Mouse (Mus musculus): ENCODE results near the gene Tmod1. TPM values are rescaled to one million over a fixed set of nuclear protein-coding genes. Genes with fewer than 3 reads are reported as not detected.

Gene Tmod1
- polyA plus RNA-seq, 1 experiment from 2014 or later: 195 TPM

DNA sequence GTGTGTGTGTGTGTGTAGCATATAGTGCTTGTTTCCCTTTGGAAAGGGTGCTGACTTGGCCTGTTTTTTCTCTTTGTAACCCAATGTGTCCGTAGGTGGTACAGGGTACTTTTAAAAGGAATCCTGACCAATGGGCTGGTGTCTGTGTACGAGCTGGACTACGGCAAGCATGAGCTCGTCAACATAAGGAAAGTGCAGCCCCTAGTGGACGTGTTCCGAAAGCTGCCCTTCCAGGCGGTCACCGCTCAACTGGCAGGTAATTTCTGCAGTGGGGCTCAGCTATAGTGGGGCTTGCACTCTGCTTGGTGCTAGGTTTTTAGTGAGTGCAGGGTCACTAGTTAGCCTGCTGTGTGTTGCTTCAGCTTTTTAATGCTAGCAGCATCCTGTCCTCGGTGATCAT, 9.2 kb upstream of the Tmod1 start:
- Histone ChIP-seq H3K4me1 (replicated peaks) (peaks cover 33% of the 10 kb centered on the region), H3K36me3 (no peaks in the 10 kb centered on the region; the same call in 1 of the 2 replicates), H3K27ac (ENCODE audit: poor library complexity, severe bottlenecking) (no peak overlapping the region), H3K4me2 (no peak overlapping the region), H3K9me3 (replicated peaks) (no peaks in the 10 kb centered on the region), H3K4me3 (no peak overlapping the region), H3K9ac (no peak overlapping the region), H3K27me3 (replicated peaks) (no peaks in the 10 kb centered on the region)
- 42% methylated on average over 9 of the region's 9 CpGs for WGBS
- no peak for ATAC-seq (ENCODE audit: insufficient number of reproducible peaks, low FRiP score)

- H3K4me3 ChIP-seq: peak overlapping the region; percentile 17; the same call in 1 of the 2 replicates
- H3K9ac ChIP-seq: peak overlapping the region; percentile 51
- WGBS: 25% methylated on average over 9 of the region's 9 CpGs
Measured at GRCm38 (mm10) chr4:46032448-46032847, 6.3 kb upstream of the Tmod1 start.

DNA sequence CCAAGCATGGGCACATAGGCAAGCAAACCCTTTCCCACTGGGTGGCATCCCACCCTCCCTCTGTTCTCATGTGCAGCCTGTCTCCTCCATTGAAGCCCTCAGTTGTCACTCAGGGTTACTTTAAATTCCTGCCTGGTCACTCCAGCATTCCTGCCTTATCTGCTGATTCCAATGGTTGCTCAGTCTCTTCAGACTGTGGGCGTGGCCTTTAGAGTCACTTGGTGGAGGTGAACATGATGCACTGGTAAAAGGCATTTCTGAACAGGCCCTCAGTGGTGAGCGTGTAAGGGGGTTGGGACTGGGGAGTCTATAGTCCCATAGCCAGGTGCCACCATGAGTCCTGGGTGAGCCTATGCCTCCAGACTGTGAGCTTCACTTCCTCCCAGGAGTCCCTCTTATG, 5.5 kb upstream of the Tmod1 start:
- H3K9ac ChIP-seq: 0 out of 2 replicates have a peak overlapping the region, but pooled peaks have one; percentile 51
- 23% methylated on average over 2 of the region's 2 CpGs for WGBS

More at GRCm38 (mm10) chr4:46032448-46032847, 6.3 kb upstream of the Tmod1 start:
- H3K4me2 ChIP-seq: peak overlapping the region; percentile 62
- H3K4me1 ChIP-seq (replicated peaks): peaks cover 33% of the 10 kb centered on the region
- ATAC-seq (ENCODE audit: insufficient number of reproducible peaks, low FRiP score): peak; percentile 49; the same call in 1 of the 2 replicates
- no peaks in the 10 kb centered on the region; the same call in 1 of the 2 replicates for H3K36me3 ChIP-seq
- no peaks in the 10 kb centered on the region for H3K27me3 ChIP-seq (replicated peaks)
- peak overlapping the region; percentile 91 for H3K27ac ChIP-seq (ENCODE audit: poor library complexity, severe bottlenecking)
- no peaks in the 10 kb centered on the region for H3K9me3 ChIP-seq (replicated peaks)

GRCm38 (mm10) chr4:46038591-46038891, 194 bp upstream of the Tmod1 start:
- no peaks in the 10 kb centered on the region for H3K9me3 ChIP-seq (replicated peaks)
- H3K9ac ChIP-seq: peak overlapping the region; percentile 95
- 0 out of 2 replicates have a peak, but pooled peaks cover 6% of the 10 kb centered on the region for H3K27me3 ChIP-seq (replicated peaks)
- H3K4me2 ChIP-seq: peak overlapping the region; percentile 80
- peaks cover 41% of the 10 kb centered on the region for H3K4me1 ChIP-seq (replicated peaks)
- ATAC-seq (ENCODE audit: insufficient number of reproducible peaks, low FRiP score): no peak
- H3K4me3 ChIP-seq: peak overlapping the region; percentile 90
- H3K27ac ChIP-seq (ENCODE audit: poor library complexity, severe bottlenecking): peak overlapping the region; percentile 100
- WGBS: 8% methylated on average over 12 of the region's 12 CpGs
- no peaks in the 10 kb centered on the region for H3K36me3 ChIP-seq

More for the DNA sequence above, 5.5 kb upstream of the Tmod1 start:
- peak; percentile 80 for ATAC-seq (ENCODE audit: insufficient number of reproducible peaks, low FRiP score)
- Histone ChIP-seq H3K4me2 (peak overlapping the region; percentile 62), H3K27me3 (replicated peaks) (no peaks in the 10 kb centered on the region), H3K4me3 (no peak overlapping the region), H3K9me3 (replicated peaks) (no peaks in the 10 kb centered on the region), H3K4me1 (replicated peaks) (peaks cover 36% of the 10 kb centered on the region), H3K36me3 (no peaks in the 10 kb centered on the region; the same call in 1 of the 2 replicates), H3K27ac (ENCODE audit: poor library complexity, severe bottlenecking) (peak overlapping the region; percentile 91)

DNA sequence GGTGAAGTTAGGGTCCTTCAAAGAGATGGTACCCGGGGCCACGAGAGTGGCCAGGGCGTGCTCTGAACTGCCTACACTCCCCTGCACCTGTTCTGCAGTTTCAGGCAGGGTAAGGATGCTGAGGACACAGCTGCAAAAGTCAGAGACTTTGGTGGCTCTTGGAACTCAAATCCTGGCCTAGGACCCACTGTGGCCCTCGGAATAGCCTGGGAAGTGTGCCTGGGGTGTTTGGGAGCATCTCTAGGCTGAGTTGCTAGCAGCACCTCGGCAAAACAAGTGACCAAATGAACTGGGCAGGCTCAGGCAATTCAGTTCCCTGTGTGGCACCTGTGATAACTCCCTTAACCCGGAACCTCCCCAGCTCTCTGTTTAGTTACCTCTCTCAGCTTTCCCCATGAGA, 1.2 kb downstream of the Tmod1 start:
- Histone ChIP-seq H3K4me1 (replicated peaks) (peaks cover 48% of the 10 kb centered on the region), H3K27ac (ENCODE audit: poor library complexity, severe bottlenecking) (peak overlapping the region; percentile 100), H3K9ac (peak overlapping the region; percentile 95), H3K36me3 (0 out of 2 replicates have a peak, but pooled peaks cover 3% of the 10 kb centered on the region), H3K4me2 (peak overlapping the region; percentile 80), H3K27me3 (replicated peaks) (0 out of 2 replicates have a peak, but pooled peaks cover 6% of the 10 kb centered on the region), H3K4me3 (peak overlapping the region; percentile 90), H3K9me3 (replicated peaks) (no peaks in the 10 kb centered on the region)
- WGBS: 10% methylated on average over 6 of the region's 6 CpGs
- ATAC-seq (ENCODE audit: insufficient number of reproducible peaks, low FRiP score): no peak

- WGBS: 3% methylated on average over 9 of the region's 9 CpGs
- no peaks in the 10 kb centered on the region for H3K9me3 ChIP-seq (replicated peaks)
- peak overlapping the region; percentile 90 for H3K4me3 ChIP-seq
- H3K4me1 ChIP-seq (replicated peaks): peaks cover 56% of the 10 kb centered on the region
- H3K4me2 ChIP-seq: peak overlapping the region; percentile 80
- H3K9ac ChIP-seq: peak overlapping the region; percentile 95
- H3K36me3 ChIP-seq: peaks cover 8% of the 10 kb centered on the region; the same call in 1 of the 2 replicates
- ATAC-seq (ENCODE audit: insufficient number of reproducible peaks, low FRiP score): peak; percentile 86
- peak overlapping the region; percentile 100 for H3K27ac ChIP-seq (ENCODE audit: poor library complexity, severe bottlenecking)
- 0 out of 2 replicates have a peak, but pooled peaks cover 6% of the 10 kb centered on the region for H3K27me3 ChIP-seq (replicated peaks)
Measured at GRCm38 (mm10) chr4:46040594-46041192, 2.0 kb downstream of the Tmod1 start.

DNA sequence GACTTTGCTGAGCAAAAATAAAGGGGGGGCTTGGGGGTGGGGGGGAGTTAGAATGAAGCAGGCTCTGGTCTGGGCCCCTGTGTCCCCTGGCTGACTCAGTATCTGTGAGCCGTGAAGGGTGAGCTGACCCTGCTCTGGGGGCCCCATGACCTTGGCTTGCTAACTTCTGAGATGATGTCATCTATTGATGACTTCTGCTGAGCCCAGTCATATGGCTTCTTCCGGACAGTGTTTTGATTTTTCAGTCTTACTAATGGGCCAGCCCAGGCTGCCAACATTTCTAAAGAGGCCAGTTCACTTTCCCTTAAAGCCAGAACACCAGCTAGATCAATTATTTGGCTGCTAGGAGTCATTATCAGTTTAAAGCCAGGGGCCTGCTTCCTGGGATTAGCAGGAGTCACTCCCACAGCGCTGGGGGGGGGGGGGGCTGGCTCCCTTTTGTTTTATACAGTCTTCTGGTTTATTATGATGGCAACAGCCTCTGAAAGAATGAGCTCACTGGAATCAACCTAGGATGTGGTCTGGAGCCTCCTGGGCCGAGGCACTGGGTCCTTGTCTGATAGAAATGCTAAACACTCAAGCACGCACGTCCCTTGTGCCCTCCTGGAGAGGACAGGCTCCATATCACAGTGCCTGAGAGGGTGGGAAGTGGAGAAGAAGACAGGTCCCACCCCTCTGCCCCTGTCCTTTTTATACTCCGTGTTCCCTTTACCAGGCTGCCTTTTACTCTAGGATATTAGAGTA, 3.2 kb downstream of the Tmod1 start:
- Histone ChIP-seq H3K4me1 (replicated peaks) (peaks cover 68% of the 10 kb centered on the region), H3K27me3 (replicated peaks) (0 out of 2 replicates have a peak, but pooled peaks cover 6% of the 10 kb centered on the region), H3K9me3 (replicated peaks) (no peaks in the 10 kb centered on the region), H3K4me2 (peak overlapping the region; percentile 80), H3K36me3 (peaks cover 16% of the 10 kb centered on the region; the same call in 1 of the 2 replicates), H3K4me3 (peak overlapping the region; percentile 90), H3K27ac (ENCODE audit: poor library complexity, severe bottlenecking) (peak overlapping the region; percentile 100), H3K9ac (peak overlapping the region; percentile 95)
- peak; percentile 59 for ATAC-seq (ENCODE audit: insufficient number of reproducible peaks, low FRiP score)
- 4% methylated on average over 7 of the region's 7 CpGs for WGBS

GRCm38 (mm10) chr4:46042505-46042850, 3.7 kb downstream of the Tmod1 start:
- H3K4me3 ChIP-seq: peak overlapping the region; percentile 90
- H3K27me3 ChIP-seq (replicated peaks): 0 out of 2 replicates have a peak, but pooled peaks cover 6% of the 10 kb centered on the region
- H3K36me3 ChIP-seq: peaks cover 16% of the 10 kb centered on the region; the same call in 1 of the 2 replicates
- H3K4me1 ChIP-seq (replicated peaks): peaks cover 74% of the 10 kb centered on the region
- peak overlapping the region; percentile 100 for H3K27ac ChIP-seq (ENCODE audit: poor library complexity, severe bottlenecking)
- WGBS: 9% methylated on average over 5 of the region's 5 CpGs
- peak overlapping the region; percentile 95 for H3K9ac ChIP-seq
- no peaks in the 10 kb centered on the region for H3K9me3 ChIP-seq (replicated peaks)
- ATAC-seq (ENCODE audit: insufficient number of reproducible peaks, low FRiP score): 0 out of 2 replicates have a peak, but pooled peaks have one; percentile 33
- H3K4me2 ChIP-seq: peak overlapping the region; percentile 80

DNA sequence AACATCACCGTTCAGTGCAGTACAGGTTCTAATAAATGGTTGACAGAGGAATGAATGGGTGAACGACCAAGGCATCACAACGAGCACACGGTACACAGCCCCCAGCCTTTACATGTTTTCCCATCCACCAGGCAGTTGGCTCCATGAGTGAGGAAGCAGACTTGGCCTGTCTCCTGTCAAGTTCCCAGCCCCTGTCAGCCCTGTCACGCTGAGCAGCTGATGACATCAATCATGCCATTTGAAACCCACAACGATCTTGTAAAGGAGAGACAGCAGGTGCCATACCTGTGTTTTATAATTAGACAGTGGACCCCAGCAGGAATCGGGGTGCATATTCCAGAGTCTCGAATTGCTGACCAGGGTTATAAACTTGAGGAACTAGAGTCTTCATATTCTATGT, 4.6 kb downstream of the Tmod1 start:
- Histone ChIP-seq H3K4me3 (no peak overlapping the region), H3K9ac (no peak overlapping the region; the same call in 1 of the 2 replicates), H3K27ac (ENCODE audit: poor library complexity, severe bottlenecking) (peak overlapping the region; percentile 100), H3K27me3 (replicated peaks) (0 out of 2 replicates have a peak, but pooled peaks cover 6% of the 10 kb centered on the region), H3K4me1 (replicated peaks) (peaks cover 79% of the 10 kb centered on the region), H3K36me3 (peaks cover 18% of the 10 kb centered on the region), H3K9me3 (replicated peaks) (no peaks in the 10 kb centered on the region), H3K4me2 (peak overlapping the region; percentile 80)
- ATAC-seq (ENCODE audit: insufficient number of reproducible peaks, low FRiP score): no peak
- WGBS: 38% methylated on average over 8 of the region's 8 CpGs

GRCm38 (mm10) chr4:46047971-46048370, 9.2 kb downstream of the Tmod1 start:
- 80% methylated on average over 4 of the region's 4 CpGs for WGBS
- peaks cover 65% of the 10 kb centered on the region for H3K4me1 ChIP-seq (replicated peaks)
- no peaks in the 10 kb centered on the region for H3K27me3 ChIP-seq (replicated peaks)
- H3K4me3 ChIP-seq: no peak overlapping the region
- H3K27ac ChIP-seq (ENCODE audit: poor library complexity, severe bottlenecking): peak overlapping the region; percentile 13; the same call in 1 of the 2 replicates
- H3K9me3 ChIP-seq (replicated peaks): peaks cover 4% of the 10 kb centered on the region; the same call in 1 of the 2 replicates
- H3K9ac ChIP-seq: no peak overlapping the region
- no peak overlapping the region for H3K4me2 ChIP-seq
- peaks cover 59% of the 10 kb centered on the region for H3K36me3 ChIP-seq
- no peak for ATAC-seq (ENCODE audit: insufficient number of reproducible peaks, low FRiP score)

DNA sequence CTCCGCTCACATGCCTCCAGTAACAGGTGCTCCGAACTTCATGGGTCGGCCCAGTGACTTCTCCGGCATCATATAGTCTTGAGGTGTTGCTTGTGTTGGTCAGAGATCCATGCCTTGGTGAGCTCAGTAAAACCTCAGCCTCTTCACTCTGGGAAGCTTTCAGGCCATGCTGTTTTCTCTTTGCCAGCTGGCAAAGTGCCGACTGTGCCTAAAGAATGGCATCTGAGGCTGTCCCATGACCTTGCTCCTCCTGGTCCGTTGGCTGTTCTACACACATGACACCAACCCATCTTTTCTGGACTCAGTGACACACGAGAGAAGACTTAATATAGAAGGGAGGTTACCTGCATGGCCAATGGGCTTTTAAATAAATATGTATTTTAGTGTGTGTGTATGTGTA, 9.7 kb downstream of the Tmod1 start:
- 87% methylated on average over 7 of the region's 7 CpGs for WGBS
- ATAC-seq (ENCODE audit: insufficient number of reproducible peaks, low FRiP score): no peak

More for the DNA sequence above, 9.7 kb downstream of the Tmod1 start:
- Histone ChIP-seq H3K4me2 (no peak overlapping the region), H3K4me1 (replicated peaks) (peaks cover 65% of the 10 kb centered on the region), H3K36me3 (peaks cover 59% of the 10 kb centered on the region), H3K27ac (ENCODE audit: poor library complexity, severe bottlenecking) (no peak overlapping the region), H3K27me3 (replicated peaks) (no peaks in the 10 kb centered on the region), H3K4me3 (no peak overlapping the region), H3K9me3 (replicated peaks) (peaks cover 4% of the 10 kb centered on the region; the same call in 1 of the 2 replicates), H3K9ac (no peak overlapping the region)
